Mouse (Mus musculus) embryonic stem cell, embryonic (primary cell): ENCODE measurements at regions not wholly inside any gene's neighbourhood (a gene's known extent, or its start where the extent isn't known, plus 50 kb on each side); places are given as distances from the start of the nearest gene placed in this dataset.

Source experiments
- CTCF ChIA-PET, 4 experiments: fragments of 300-600 bp in 2 of 4; fragments of 350-600 bp in 2 of 4; sonication (Branson Sonifier 250); formaldehyde crosslinking; loops; one replicate each; lab custom pipeline; 2022; ENCODE audit warnings: inconsistent platforms in 2 of 4; lab: Charles Lee
- POLR2A ChIA-PET, 4 experiments: fragments of 300-600 bp in 2 of 4; fragments of 350-600 bp in 2 of 4; sonication (Branson Sonifier 250); formaldehyde crosslinking; loops; one replicate each; lab custom pipeline; 2022; ENCODE audit warnings: antibody characterized with exemption in 4 of 4, inconsistent platforms in 1 of 4; lab: Charles Lee

- ChIA-PET CTCF (interaction anchor here in 1 of 4 experiments (0.6 kb wide), 1 partner anchor 34 kb away, joined by 3 read pairs; no protein-coding TSS in a partner anchor), POLR2A (no interaction called here)
Observed at GRCm38 (mm10) chr10:17034892-17035775, 687.9 kb upstream of the Cited2 start.

- POLR2A ChIA-PET = no interaction called here
- CTCF ChIA-PET = no interaction called here
Observed at GRCm38 (mm10) chr10:17038259-17039043, 684.6 kb upstream of the Cited2 start.

- CTCF ChIA-PET = no interaction called here
- POLR2A ChIA-PET = no interaction called here
Observed at GRCm38 (mm10) chr10:17042090-17042489, 680.9 kb upstream of the Cited2 start.

GRCm38 (mm10) chr10:17042973-17043372 lies 680.0 kb upstream of the Cited2 start:
- POLR2A ChIA-PET = no interaction called here

GRCm38 (mm10) chr10:17046765-17047164 lies 676.3 kb upstream of the Cited2 start:
- ChIA-PET POLR2A (no interaction called here), CTCF (no interaction called here)

More at GRCm38 (mm10) chr10:17042973-17043372, 680.0 kb upstream of the Cited2 start:
- CTCF ChIA-PET = no interaction called here

GRCm38 (mm10) chr10:17072906-17073305 lies 650.1 kb upstream of the Cited2 start:
- ChIA-PET POLR2A (no interaction called here), CTCF (no interaction called here)

GRCm38 (mm10) chr10:17074013-17074401 lies 649.0 kb upstream of the Cited2 start:
- ChIA-PET CTCF (no interaction called here), POLR2A (no interaction called here)

GRCm38 (mm10) chr10:17074402-17075027 lies 648.5 kb upstream of the Cited2 start:
- CTCF ChIA-PET = no interaction called here
- POLR2A ChIA-PET = no interaction called here

- ChIA-PET CTCF (no interaction called here), POLR2A (no interaction called here)
Observed at GRCm38 (mm10) chr10:17075147-17075546, 647.9 kb upstream of the Cited2 start.

GRCm38 (mm10) chr10:17075576-17075975 lies 647.4 kb upstream of the Cited2 start:
- ChIA-PET CTCF (no interaction called here), POLR2A (no interaction called here)

GRCm38 (mm10) chr10:17076186-17076585 lies 646.8 kb upstream of the Cited2 start:
- CTCF ChIA-PET = no interaction called here
- POLR2A ChIA-PET = no interaction called here

GRCm38 (mm10) chr10:17077580-17077979 lies 645.4 kb upstream of the Cited2 start:
- CTCF ChIA-PET = no interaction called here
- POLR2A ChIA-PET = interaction anchor here in 1 of 4 experiments (0.7 kb wide), 1 partner anchor 646 kb away, joined by 3 read pairs; no protein-coding TSS in a partner anchor

GRCm38 (mm10) chr10:17080818-17081217 lies 642.2 kb upstream of the Cited2 start:
- ChIA-PET CTCF (interaction anchor here in 1 of 4 experiments (0.7 kb wide), 1 partner anchor 531 kb away, joined by 3 read pairs; no protein-coding TSS in a partner anchor), POLR2A (no interaction called here)

GRCm38 (mm10) chr10:17082926-17083325 lies 640.1 kb upstream of the Cited2 start:
- ChIA-PET POLR2A (no interaction called here), CTCF (no interaction called here)

- CTCF ChIA-PET = no interaction called here
Observed at GRCm38 (mm10) chr10:17102065-17102464, 621.0 kb upstream of the Cited2 start.

GRCm38 (mm10) chr10:17103416-17103815 lies 619.6 kb upstream of the Cited2 start:
- POLR2A ChIA-PET = no interaction called here
- CTCF ChIA-PET = no interaction called here

More at GRCm38 (mm10) chr10:17102065-17102464, 621.0 kb upstream of the Cited2 start:
- POLR2A ChIA-PET = no interaction called here

- ChIA-PET CTCF (no interaction called here), POLR2A (no interaction called here)
Observed at GRCm38 (mm10) chr10:17106831-17107230, 616.2 kb upstream of the Cited2 start.

- CTCF ChIA-PET = no interaction called here
- POLR2A ChIA-PET = no interaction called here
Observed at GRCm38 (mm10) chr10:17111071-17111470, 611.9 kb upstream of the Cited2 start.

- ChIA-PET POLR2A (no interaction called here), CTCF (no interaction called here)
Observed at GRCm38 (mm10) chr10:17114805-17115204, 608.2 kb upstream of the Cited2 start.
